Mouse (Mus musculus) liver, embryonic 14.5 days (tissue): ENCODE results near the gene Ifi27.

Experiments used
- CTCF ChIP-seq: IDR thresholded peaks from 2 replicates; pipeline ENCODE4 v1.5.1; 2016; ENCODE audit warnings: antibody characterized with exemption, low read depth, control low read depth
- EP300 ChIP-seq: IDR thresholded peaks from 2 replicates; pipeline ENCODE4 v1.6.1; 2016; ENCODE audit warnings: antibody characterized with exemption, low read depth

GRCm38 (mm10) chr12:103393528-103393927 is 40.5 kb upstream of the Ifi27 start:
- no peak for TF ChIP-seq CTCF
- TF ChIP-seq EP300: peak; percentile 98
